Mouse (Mus musculus) left cerebral cortex, postnatal 4 days (tissue): ENCODE results near the gene Hist1h1e. TPM values are rescaled to one million over a fixed set of nuclear protein-coding genes. Genes with fewer than 3 reads are reported as not detected.
"Not testable (repeated sequence)": the region's sequence is repeated elsewhere in the genome, so short reads cannot be mapped to it uniquely, and the experiment has no call there.

Experiments used
- DNase-seq: peaks from one replicate; pipeline ENCODE4 v3.0.0-alpha.2; 2022
- intact Hi-C: fragments of 180-260 bp; cut with DNase I; formaldehyde crosslinking; loops from one replicate; pipeline ENCODE4 v1.15.1; 2025
- total RNA-seq, 2 experiments: library from RNA; stranded (reverse); gene quantifications; 2 replicates each; pipeline ENCODE4 v1.2.3; 2021

The Hist1h1e gene
- total RNA-seq, 2 experiments from 2014 or later: 112 to 117 TPM

DNA sequence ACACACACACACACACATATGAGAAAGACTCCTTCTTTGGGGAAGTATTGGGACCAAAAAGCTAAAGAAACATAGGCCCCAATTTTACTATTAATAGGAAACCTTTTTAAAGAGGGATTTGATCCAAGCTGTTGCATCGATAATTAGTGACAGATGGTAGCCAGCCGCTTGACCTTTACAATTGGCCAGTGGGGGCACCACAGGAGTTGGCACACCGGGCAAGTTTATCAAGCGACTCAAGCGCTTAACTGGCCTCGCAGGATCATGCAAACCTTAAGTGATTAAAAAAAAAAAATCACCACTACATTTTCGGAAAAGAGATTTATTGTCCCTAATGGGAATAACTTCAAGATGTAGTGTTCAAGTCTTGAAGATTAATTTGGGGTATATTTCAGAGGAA is 29.7 kb downstream of the Hist1h1e start:
- intact Hi-C loops: no loop called here

DNA sequence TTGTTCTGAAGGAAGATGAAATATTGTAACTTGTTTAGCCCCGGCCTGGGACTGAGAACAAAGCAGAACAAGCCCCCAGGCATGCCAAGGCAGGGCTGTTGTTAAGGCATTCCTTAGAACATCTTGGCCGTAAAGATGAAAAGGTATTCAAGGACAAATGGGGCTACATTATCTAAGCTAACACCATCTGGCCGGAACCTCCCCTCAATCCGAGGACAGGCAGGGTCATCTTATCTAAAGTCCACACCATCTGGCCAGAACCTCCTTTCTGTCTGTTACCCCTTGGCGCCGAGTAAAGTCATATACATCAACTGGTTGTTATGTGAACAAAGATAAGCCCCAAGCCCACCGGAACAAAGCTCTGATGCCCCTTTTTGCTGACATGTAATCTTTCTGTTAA is 30.5 kb downstream of the Hist1h1e start:
- intact Hi-C loops, DNase-seq: not testable (repeated sequence)

More for the DNA sequence above, 29.7 kb downstream of the Hist1h1e start:
- DNase-seq: peak; percentile 64

GRCm38 (mm10) chr13:23591206-23591605 is 31.2 kb downstream of the Hist1h1e start:
- no peak for DNase-seq
- intact Hi-C loops: no loop called here

DNA sequence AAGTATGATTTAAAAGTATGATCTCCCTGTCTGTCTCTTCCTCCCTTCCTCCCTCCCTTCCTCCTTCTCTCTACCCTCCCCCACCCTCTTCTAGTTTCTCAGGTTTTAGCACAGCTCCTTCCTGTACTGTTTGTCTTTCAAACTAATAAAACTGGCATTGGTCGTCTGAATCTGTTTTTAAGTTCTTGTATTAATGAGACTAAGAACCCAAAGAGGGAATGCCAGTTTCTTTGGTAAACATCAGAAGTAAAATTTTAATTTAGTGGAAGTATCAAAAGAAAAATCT is 35.5 kb downstream of the Hist1h1e start:
- DNase-seq: no peak
- intact Hi-C loops: no loop called here

DNA sequence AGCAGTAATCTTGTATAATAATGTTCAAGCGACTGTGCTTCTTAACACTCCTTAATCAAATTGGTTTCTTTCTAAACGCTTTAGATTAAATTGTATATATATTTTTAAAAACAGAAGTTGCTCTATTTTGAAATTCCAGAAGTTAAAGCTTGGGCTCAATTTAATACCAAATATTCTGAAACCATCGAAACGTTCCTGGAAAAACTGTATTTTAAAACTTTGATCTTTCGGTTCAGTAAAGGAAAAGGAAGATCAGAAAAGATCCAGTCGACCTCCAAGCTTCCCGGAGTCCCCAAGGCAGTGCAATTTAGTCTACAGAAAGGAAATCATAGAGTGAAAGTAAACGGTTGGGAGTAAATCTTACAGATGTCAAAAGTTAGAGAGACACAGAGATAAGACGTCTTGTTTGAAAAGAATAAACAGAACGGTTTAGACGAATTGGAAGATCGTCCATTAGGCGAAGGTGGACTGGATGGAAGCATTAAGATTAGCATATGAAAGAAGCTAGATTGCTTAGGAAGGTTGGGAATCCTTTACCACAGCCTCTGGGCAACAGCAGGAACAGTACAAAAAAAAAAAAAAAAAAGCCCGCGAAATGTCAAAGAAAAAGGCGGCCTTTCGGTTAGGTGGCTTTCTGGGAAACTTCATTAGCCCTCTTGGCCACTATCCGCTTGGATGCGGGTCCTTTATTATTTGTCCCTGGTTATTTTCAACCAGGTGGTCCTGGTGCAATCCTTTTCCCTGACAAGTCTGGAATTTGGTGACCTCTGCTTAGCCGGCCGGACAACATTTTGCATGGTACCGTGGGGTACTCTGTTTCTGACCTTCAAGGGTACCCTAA is 36.0 kb downstream of the Hist1h1e start:
- no peak for DNase-seq
- intact Hi-C loops: no loop called here

DNA sequence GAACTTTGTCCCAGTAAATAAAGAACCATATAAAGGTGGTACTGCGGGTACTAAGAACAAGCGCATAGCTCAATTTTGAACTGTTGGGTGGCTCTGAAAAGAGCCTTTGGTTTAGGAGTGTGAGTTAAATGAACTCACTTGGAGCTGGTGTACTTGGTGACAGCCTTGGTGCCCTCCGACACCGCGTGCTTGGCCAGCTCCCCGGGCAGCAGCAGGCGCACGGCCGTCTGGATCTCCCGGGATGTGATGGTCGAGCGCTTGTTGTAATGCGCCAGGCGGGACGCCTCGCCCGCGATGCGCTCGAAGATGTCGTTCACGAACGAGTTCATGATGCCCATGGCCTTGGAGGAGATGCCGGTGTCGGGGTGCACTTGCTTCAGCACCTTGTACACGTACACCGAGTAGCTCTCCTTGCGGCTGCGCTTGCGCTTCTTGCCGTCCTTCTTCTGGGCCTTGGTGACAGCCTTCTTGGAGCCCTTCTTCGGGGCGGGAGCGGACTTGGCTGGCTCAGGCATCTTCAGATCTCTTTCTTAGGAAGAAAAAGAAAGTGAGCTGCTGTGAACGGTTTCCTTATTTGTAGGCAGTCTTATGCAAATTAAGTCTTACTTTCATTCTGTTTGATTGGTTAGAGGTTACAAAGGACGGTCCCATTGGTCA is 36.8 kb downstream of the Hist1h1e start:
- intact Hi-C loops: not testable (repeated sequence)

DNA sequence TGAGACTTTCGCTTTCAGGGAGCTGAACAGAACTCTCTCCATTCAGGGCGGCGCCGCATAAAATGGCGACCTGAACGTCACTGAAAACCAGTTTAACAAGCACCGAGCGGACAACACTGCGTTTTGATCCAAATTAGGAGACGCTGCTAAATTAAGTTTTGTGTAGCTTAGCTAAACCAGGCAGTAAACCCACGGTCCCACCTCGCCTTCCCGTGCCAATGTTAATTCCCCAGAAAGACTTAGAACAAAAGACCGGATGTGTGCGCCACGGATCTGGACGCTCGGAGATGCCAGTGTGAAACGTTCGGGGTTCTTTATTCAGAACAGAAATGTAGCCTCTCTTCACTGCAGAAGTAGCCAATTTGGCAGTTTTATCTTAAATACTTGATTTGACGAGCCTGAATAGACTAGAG is 37.3 kb downstream of the Hist1h1e start:
- DNase-seq: peak; percentile 64
- intact Hi-C loops: no loop called here

More for the DNA sequence above, 36.8 kb downstream of the Hist1h1e start:
- DNase-seq: peak; percentile 62

- no peak for DNase-seq
- intact Hi-C loops: loop anchor here (5.0 kb wide), 1 partner anchor 103 kb away; no protein-coding TSS in a partner anchor
Measured at GRCm38 (mm10) chr13:23584331-23584730, 38.0 kb downstream of the Hist1h1e start.

DNA sequence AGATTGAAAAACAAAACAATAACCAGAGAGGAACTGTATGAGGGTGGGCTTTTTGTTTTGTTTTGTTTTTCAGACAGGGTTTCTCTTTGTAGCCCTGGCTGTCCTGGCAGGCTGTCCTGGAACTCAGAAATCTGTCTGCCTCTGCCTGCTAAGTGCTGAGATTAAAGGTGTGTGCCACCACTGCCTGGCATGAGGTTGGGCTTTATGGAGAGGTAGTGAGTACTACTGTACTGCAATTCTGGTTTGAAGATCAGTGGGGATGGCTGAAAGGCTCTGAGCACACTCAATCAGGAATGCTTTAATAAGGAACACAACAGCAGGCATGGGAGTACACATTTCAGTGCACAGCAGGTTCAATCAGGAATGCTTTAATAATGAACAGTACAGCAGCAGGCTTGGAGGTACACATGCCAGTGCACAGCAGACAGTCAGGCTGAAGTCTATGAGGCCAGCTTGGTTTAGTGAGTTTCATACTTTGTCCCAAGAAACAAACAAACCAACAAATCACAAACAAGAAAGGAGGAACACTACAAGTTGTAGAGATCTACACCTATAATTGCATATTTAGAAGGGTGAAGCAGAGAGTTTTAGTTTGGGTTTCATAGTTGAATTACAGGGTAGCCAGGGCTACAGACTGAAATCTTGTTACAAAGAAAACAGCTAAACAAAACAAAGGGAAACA is 38.8 kb downstream of the Hist1h1e start:
- intact Hi-C loops: loop anchor here (5.0 kb wide), 1 partner anchor 104 kb away; no protein-coding TSS in a partner anchor
- DNase-seq: no peak

GRCm38 (mm10) chr13:23582219-23583056 is 39.9 kb downstream of the Hist1h1e start:
- intact Hi-C loops: loop anchor here (5.0 kb wide), 1 partner anchor 105 kb away; no protein-coding TSS in a partner anchor
- DNase-seq: no peak

GRCm38 (mm10) chr13:23581408-23582218 is 40.7 kb downstream of the Hist1h1e start, which contains the start of gene Hist1h4d:
Gene Hist1h4d (plus strand): TSS chr13:23581598.
- intact Hi-C loops: loop anchor here (5.0 kb wide), 1 partner anchor 106 kb away; no protein-coding TSS in a partner anchor
- DNase-seq: peak; percentile 93

GRCm38 (mm10) chr13:23577835-23578234 is 44.5 kb downstream of the Hist1h1e start:
- intact Hi-C loops: no loop called here
- DNase-seq: no peak

DNA sequence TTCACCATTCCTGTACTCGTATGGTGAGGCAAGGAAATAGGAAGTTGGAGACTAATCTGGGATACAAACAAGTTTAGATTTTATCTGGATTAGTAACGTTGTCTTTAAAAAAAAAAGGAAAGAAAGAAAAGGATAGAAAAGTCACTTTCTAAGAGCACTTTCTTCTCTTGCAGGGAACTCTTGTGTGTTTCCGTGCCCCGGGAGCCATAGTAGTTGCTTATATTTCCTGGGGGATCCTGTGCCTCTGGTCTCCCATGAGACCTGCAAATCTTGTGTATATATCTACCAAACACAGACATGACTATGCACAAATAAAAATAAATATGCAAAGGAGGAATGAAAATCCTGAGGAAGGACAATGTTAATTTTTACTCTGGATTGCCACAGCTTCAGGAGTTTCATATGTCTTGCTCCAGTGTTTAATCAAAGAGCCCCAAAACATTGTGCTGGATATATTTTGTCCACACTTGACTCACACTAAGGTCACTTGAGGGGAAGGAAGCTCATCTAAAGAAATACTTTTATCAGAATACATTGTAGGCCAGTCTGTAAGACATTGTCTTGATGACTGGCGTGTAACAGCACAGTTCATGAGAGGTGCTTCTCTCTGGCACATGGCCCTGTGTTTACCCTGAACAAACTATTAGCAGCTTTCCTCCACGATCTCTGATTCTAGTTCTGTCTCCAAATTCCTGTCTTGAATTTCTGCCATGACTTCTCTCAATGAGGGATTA is 45.3 kb downstream of the Hist1h1e start:
- DNase-seq: no peak
- intact Hi-C loops: no loop called here

DNA sequence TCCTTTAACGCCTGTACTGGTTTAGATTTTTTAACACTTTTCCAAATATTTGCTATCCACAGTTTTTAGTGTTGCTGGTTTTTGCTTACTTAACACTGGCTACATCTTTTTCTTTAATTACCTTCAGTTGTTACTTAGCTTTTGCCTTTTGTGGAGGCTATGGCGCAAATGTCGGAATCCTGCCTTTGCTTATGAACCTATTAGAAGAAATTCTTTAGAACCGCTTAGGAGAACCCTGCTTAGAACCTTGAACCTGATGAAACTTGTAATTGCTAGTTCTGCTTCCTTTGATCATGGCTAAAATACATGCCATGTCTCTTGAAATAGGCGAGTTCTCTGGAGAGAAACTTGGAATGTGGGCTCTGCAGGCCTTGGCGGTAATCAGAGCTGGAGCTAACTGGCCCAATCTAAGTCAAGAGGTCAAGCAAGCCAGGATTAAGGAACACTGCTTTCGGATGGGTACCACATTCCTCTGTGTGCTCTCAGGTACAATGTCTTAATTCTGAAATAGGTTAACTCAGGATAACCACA is 45.9 kb downstream of the Hist1h1e start:
- intact Hi-C loops: no loop called here
- DNase-seq: no peak

DNA sequence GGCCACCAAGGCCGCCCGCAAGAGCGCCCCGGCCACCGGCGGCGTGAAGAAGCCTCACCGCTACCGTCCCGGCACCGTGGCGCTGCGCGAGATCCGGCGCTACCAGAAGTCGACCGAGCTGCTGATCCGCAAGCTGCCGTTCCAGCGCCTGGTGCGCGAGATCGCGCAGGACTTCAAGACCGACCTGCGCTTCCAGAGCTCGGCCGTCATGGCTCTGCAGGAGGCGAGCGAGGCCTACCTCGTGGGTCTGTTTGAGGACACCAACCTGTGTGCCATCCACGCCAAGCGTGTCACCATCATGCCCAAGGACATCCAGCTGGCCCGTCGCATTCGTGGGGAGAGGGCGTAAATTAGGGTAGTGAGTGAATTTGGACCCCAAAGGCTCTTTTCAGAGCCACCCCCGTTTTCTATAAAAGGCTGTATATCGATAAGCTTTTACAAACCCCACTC is 46.5 kb downstream of the Hist1h1e start:
- intact Hi-C loops, DNase-seq: not testable (repeated sequence)

GRCm38 (mm10) chr13:23575271-23575851 is 47.0 kb downstream of the Hist1h1e start, which contains the start of gene Hist1h3d:
Gene Hist1h3d (plus strand): TSS chr13:23575763.
- intact Hi-C loops: no loop called here
- DNase-seq: no peak

DNA sequence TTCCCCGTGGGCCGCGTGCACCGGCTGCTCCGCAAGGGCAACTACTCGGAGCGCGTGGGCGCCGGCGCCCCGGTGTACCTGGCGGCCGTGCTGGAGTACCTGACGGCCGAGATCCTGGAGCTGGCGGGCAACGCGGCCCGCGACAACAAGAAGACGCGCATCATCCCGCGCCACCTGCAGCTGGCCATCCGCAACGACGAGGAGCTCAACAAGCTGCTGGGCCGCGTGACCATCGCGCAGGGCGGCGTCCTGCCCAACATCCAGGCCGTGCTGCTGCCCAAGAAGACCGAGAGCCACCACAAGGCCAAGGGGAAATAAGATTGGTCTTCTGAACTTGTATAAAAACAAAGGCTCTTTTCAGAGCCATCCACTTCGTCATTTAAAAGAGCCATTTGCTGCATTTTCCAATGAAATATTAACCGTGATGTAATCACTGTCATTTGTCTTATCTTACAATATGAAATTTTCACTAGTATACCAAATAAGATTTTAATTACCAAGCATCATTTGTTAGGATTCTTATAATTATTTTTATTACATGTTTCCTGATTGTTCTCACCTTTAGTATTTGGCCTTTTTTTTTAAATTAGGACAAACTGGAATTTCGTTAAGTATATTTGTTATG is 47.7 kb downstream of the Hist1h1e start:
- DNase-seq, intact Hi-C loops: not testable (repeated sequence)
